Mouse (Mus musculus) neural tube, embryonic 14.5 days (tissue): Measurements from ENCODE around the gene Zfp541. TPM values are rescaled to one million over a fixed set of nuclear protein-coding genes. Genes with fewer than 3 reads are reported as not detected.

Source experiments
- ATAC-seq: fragments of 200-750 bp; cut with Nextera tagmentation; 2 replicates; pipeline ENCODE4 v1.8.0; 2017; ENCODE audit warnings: low read depth, mild to moderate bottlenecking, moderate TSS enrichment, moderate library complexity
- H3K27ac ChIP-seq: fragments of 300-500 bp; sonication (generic); 2 replicates; pipeline ENCODE4 v1.5.1; 2014; ENCODE audit warnings: low read depth, mild to moderate bottlenecking, control low read depth, low read length, moderate library complexity, mixed read lengths
- H3K27me3 ChIP-seq: fragments of 300-500 bp; sonication (generic); 2 replicates; pipeline ENCODE4 v1.6.1; 2014; ENCODE audit warnings: low read length; ENCODE audit not compliant: control insufficient read depth, insufficient read depth
- H3K36me3 ChIP-seq: fragments of 300-500 bp; sonication (generic); 2 replicates; pipeline ENCODE4 v1.6.1; 2014; ENCODE audit warnings: low read length, mixed read lengths; ENCODE audit not compliant: control insufficient read depth, insufficient read depth
- H3K4me1 ChIP-seq: fragments of 300-500 bp; sonication (generic); 2 replicates; pipeline ENCODE4 v1.6.1; 2014; ENCODE audit warnings: low read length; ENCODE audit not compliant: control insufficient read depth, insufficient read depth
- H3K4me2 ChIP-seq: fragments of 300-500 bp; sonication (generic); 2 replicates; pipeline ENCODE4 v1.6.1; 2014; ENCODE audit warnings: mild to moderate bottlenecking, low read depth, low read length, control low read depth
- H3K4me3 ChIP-seq: fragments of 300-500 bp; sonication (generic); 2 replicates; pipeline ENCODE4 v1.5.1; 2014; ENCODE audit warnings: low read depth, low read length, control low read depth, mixed read lengths
- H3K9ac ChIP-seq: fragments of 300-500 bp; sonication (generic); replicated peaks from 2 replicates; pipeline ENCODE4 v1.6.1; 2014; ENCODE audit warnings: low read depth, mild to moderate bottlenecking, control low read depth, low read length, mixed read lengths
- H3K9me3 ChIP-seq: fragments of 300-500 bp; sonication (generic); 2 replicates; pipeline ENCODE4 v1.6.1; 2016; ENCODE audit warnings: low read length; ENCODE audit not compliant: control insufficient read depth
- WGBS: fragments of 180-500 bp; shearing (Covaris S2); extraction: QIAGEN DNeasy Blood & Tissue Kit; methylation state at CpG from one replicate; pipeline ENCODE4 v1.1.7; 2014; 5-methylcytosine and 5-hydroxymethylcytosine counted together
- polyA plus RNA-seq: library from polyadenylated mRNA; unstranded; fragments of >200 nt; fragmentation: Nextera tagmentation; extraction: Ambion mirVana; gene quantifications from 2 replicates; pipeline ENCODE4 v1.2.1, GENCODE M21; 2014

The Zfp541 gene
- polyA plus RNA-seq, 1 experiment from 2014 or later: 0.07 TPM

- no peak for ATAC-seq
These were observed 5.0 kb upstream of the Zfp541 start for GRCm38 (mm10) chr7:16056459-16057135.

DNA sequence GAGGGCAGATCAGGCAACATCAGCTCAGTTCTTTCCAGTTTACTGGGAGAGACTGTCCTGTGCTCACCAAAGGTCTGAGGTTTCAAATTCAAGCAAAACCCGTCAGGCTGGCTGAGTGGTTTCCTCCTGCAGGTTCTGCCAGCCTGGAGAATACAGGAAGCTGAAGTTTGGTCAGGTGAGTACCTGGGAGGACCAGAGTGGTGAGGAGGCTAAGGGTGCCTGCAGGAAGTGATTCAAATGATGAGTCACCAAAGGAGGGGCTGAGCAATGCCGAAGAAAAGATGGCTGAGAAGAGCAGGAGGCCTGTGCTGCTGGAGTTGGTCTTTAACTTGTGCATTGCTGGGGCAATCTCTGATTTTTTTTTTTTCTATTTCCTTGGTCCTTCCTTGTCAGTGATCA, 4.5 kb upstream of the Zfp541 start:
- no peak overlapping the region for H3K27ac ChIP-seq
- H3K4me3 ChIP-seq: no peak overlapping the region
- H3K4me2 ChIP-seq: no peak overlapping the region
- WGBS: 78% methylated on average over 2 of the region's 2 CpGs
- H3K4me1 ChIP-seq: peaks cover under 1% of the 10 kb centered on the region; the same call in 1 of the 2 replicates
- no peak for ATAC-seq
- peaks cover 3% of the 10 kb centered on the region; the same call in 1 of the 2 replicates for H3K27me3 ChIP-seq
- H3K36me3 ChIP-seq: no peaks in the 10 kb centered on the region
- no peak overlapping the region for H3K9ac ChIP-seq
- no peaks in the 10 kb centered on the region for H3K9me3 ChIP-seq

More at GRCm38 (mm10) chr7:16056459-16057135, 5.0 kb upstream of the Zfp541 start:
- Histone ChIP-seq H3K4me2 (no peak overlapping the region), H3K4me3 (no peak overlapping the region), H3K27me3 (peaks cover 3% of the 10 kb centered on the region; the same call in 1 of the 2 replicates), H3K27ac (no peak overlapping the region), H3K9me3 (no peaks in the 10 kb centered on the region), H3K9ac (no peak overlapping the region), H3K36me3 (no peaks in the 10 kb centered on the region), H3K4me1 (peaks cover 3% of the 10 kb centered on the region; the same call in 1 of the 2 replicates)
- WGBS: 31% methylated on average over 5 of the region's 5 CpGs

GRCm38 (mm10) chr7:16062099-16062420, 446 bp downstream of the Zfp541 start:
- no peaks in the 10 kb centered on the region for H3K36me3 ChIP-seq
- peaks cover 3% of the 10 kb centered on the region; the same call in 1 of the 2 replicates for H3K27me3 ChIP-seq
- H3K27ac ChIP-seq: no peak overlapping the region
- H3K9ac ChIP-seq: no peak overlapping the region
- no peaks in the 10 kb centered on the region for H3K9me3 ChIP-seq
- H3K4me1 ChIP-seq: no peaks in the 10 kb centered on the region
- no peak overlapping the region for H3K4me3 ChIP-seq
- ATAC-seq: no peak
- 74% methylated on average over 15 of the region's 15 CpGs for WGBS
- H3K4me2 ChIP-seq: peak overlapping the region; percentile 24; the same call in 1 of the 2 replicates

- peaks cover 3% of the 10 kb centered on the region; the same call in 1 of the 2 replicates for H3K27me3 ChIP-seq
- 38% methylated on average over 4 of the region's 4 CpGs for WGBS
- H3K36me3 ChIP-seq: no peaks in the 10 kb centered on the region
- ATAC-seq: no peak
- H3K9ac ChIP-seq: no peak overlapping the region
- no peak overlapping the region for H3K4me3 ChIP-seq
- no peak overlapping the region for H3K4me2 ChIP-seq
- H3K9me3 ChIP-seq: no peaks in the 10 kb centered on the region
- no peak overlapping the region for H3K27ac ChIP-seq
- no peaks in the 10 kb centered on the region for H3K4me1 ChIP-seq
These were observed 1.9 kb downstream of the Zfp541 start for GRCm38 (mm10) chr7:16063490-16063889.

- H3K9ac ChIP-seq: no peak overlapping the region
- H3K9me3 ChIP-seq: no peaks in the 10 kb centered on the region
- 0 out of 2 replicates have a peak, but pooled peaks cover 2% of the 10 kb centered on the region for H3K27me3 ChIP-seq
- H3K4me2 ChIP-seq: no peak overlapping the region
- no peaks in the 10 kb centered on the region for H3K36me3 ChIP-seq
- H3K4me3 ChIP-seq: no peak overlapping the region
- no peaks in the 10 kb centered on the region for H3K4me1 ChIP-seq
- ATAC-seq: no peak
- H3K27ac ChIP-seq: no peak overlapping the region
These were observed 9.2 kb downstream of the Zfp541 start for GRCm38 (mm10) chr7:16070846-16071245.

DNA sequence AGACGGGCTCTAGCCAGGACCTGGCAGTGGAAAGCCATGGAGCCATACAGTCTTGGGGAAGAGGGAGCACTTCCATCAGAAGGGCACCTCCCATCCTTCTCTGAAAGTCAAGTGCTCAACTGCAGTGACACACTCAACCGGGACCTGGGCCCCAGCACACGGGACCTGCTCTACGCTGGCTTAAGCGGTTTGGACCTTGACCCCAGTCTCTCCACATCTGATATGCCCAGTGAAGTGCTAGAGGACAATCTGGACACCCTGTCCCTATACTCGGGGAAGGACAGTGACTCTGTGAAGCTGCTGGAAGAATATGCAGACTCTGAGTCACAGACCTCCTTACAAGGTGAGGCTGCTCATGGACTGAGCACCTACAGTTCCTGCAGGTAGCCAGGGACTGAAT, 10.3 kb downstream of the Zfp541 start:
- no peak overlapping the region for H3K27ac ChIP-seq
- no peak overlapping the region for H3K9ac ChIP-seq
- no peak overlapping the region for H3K4me2 ChIP-seq
- H3K4me3 ChIP-seq: no peak overlapping the region
- no peaks in the 10 kb centered on the region for H3K36me3 ChIP-seq
- WGBS: 87% methylated on average over 6 of the region's 6 CpGs
- 0 out of 2 replicates have a peak, but pooled peaks cover 2% of the 10 kb centered on the region for H3K27me3 ChIP-seq
- ATAC-seq: no peak
- no peaks in the 10 kb centered on the region for H3K9me3 ChIP-seq
- no peaks in the 10 kb centered on the region for H3K4me1 ChIP-seq

- ATAC-seq: no peak
- no peak overlapping the region for H3K27ac ChIP-seq
- WGBS: 74% methylated on average over 1 of the region's 1 CpGs
- H3K4me1 ChIP-seq: no peaks in the 10 kb centered on the region
- H3K36me3 ChIP-seq: no peaks in the 10 kb centered on the region
- H3K27me3 ChIP-seq: no peaks in the 10 kb centered on the region
- H3K4me2 ChIP-seq: no peak overlapping the region
- H3K9ac ChIP-seq: no peak overlapping the region
- no peaks in the 10 kb centered on the region for H3K9me3 ChIP-seq
- H3K4me3 ChIP-seq: no peak overlapping the region
These were observed 18.3 kb downstream of the Zfp541 start for GRCm38 (mm10) chr7:16079947-16080346.

- Histone ChIP-seq H3K9me3 (no peaks in the 10 kb centered on the region), H3K36me3 (no peaks in the 10 kb centered on the region), H3K27me3 (no peaks in the 10 kb centered on the region), H3K9ac (no peak overlapping the region), H3K4me2 (no peak overlapping the region), H3K4me1 (no peaks in the 10 kb centered on the region), H3K27ac (no peak overlapping the region), H3K4me3 (no peak overlapping the region)
- no peak for ATAC-seq
- WGBS: 77% methylated on average over 4 of the region's 4 CpGs
These were observed 19.0 kb downstream of the Zfp541 start for GRCm38 (mm10) chr7:16080581-16080980.

- Histone ChIP-seq H3K27ac (no peak overlapping the region), H3K9ac (no peak overlapping the region), H3K4me3 (no peak overlapping the region), H3K4me1 (no peaks in the 10 kb centered on the region), H3K36me3 (no peaks in the 10 kb centered on the region), H3K9me3 (no peaks in the 10 kb centered on the region), H3K4me2 (no peak overlapping the region), H3K27me3 (no peaks in the 10 kb centered on the region)
- 53% methylated on average over 4 of the region's 4 CpGs for WGBS
- ATAC-seq: no peak
These were observed 21.7 kb downstream of the Zfp541 start for GRCm38 (mm10) chr7:16083361-16083760.
